ENCODE assay signal across 4 mouse cellular contexts in the genomic region with DNA sequence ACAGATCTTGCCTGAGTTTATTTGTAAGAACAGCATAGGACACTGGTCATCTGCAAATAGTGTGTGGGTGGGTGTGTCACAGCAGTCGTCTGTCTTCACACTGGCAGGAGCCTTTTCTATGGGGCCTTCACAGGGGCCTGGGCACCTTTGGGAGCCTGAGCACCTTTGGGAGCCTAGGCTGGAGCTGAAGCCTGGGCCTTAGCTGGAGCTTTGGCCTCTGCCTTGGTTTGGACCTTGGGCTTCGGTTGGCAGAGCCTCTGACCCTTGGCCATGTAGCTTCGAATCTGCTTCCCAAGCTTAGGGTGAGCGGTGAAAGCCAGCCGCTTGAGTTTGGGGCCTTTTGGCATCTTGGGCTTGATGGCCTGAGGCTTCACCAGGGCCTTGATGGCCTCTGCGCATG.
DNase-seq lines count a peak whose midpoint lies in the region; TF ChIP-seq lines count a peak whose summit lies in the region.
"Not testable (repeated sequence)": the region's sequence is repeated elsewhere in the genome, so short reads cannot be mapped to it uniquely, and the experiment has no call there.

No protein-coding gene starts in this region.

- H3K4me1 ChIP-seq in kidney, adult 2 months (ENCODE audit: control insufficient read depth, insufficient read depth, low read length), result not testable (repeated sequence)
- peaks cover 24% of the 10 kb centered on the region for H3K4me1 ChIP-seq in liver, adult 2 months (ENCODE audit: control insufficient read depth, insufficient read depth, low read length)

- H3K27ac ChIP-seq in kidney, adult 2 months (ENCODE audit: insufficient read depth, low read depth, low read length), result not testable (repeated sequence)
- H3K27ac ChIP-seq in liver, adult 2 months (replicated peaks; ENCODE audit: insufficient read depth, low read depth, low read length), result peak overlapping the region; percentile 37

- H3K27me3 ChIP-seq in kidney, adult 2 months (replicated peaks; ENCODE audit: control insufficient read depth, insufficient read depth, low read length); liver, adult 2 months (ENCODE audit: control insufficient read depth, insufficient read depth, low read length): not testable (repeated sequence)

- WGBS in kidney, adult 2 months, result 71% methylated on average over 6 of the region's 6 CpGs
- 45% methylated on average over 6 of the region's 6 CpGs for WGBS in liver, adult 2 months

- TF ChIP-seq CTCF in kidney, adult 2 months (conservative IDR thresholded peaks at IDR 0.05; ENCODE audit: insufficient read depth, insufficient read length, low read depth, low read length); liver, adult 2 months (IDR thresholded peaks at IDR 0.05; ENCODE audit: low read depth, low read length): not testable (repeated sequence)

- not testable (repeated sequence) for H3K4me3 ChIP-seq in kidney, adult 2 months (ENCODE audit: insufficient read depth, low read depth, low read length); liver, adult 2 months (ENCODE audit: insufficient read depth, low read depth, low read length)

- not testable (repeated sequence) for H3K79me2 ChIP-seq in liver, adult 2 months (ENCODE audit: control insufficient read depth, insufficient read depth, low read length)

- DNase-seq in heart, adult 11 months, result peak; percentile 72
- DNase-seq in kidney, adult 11 months, result peak; percentile 22
- peak; percentile 38 for DNase-seq in kidney, adult 2 months
- DNase-seq in liver, adult 2 months (ENCODE audit: extremely low read depth, low read depth, low spot score), result peak; percentile 59

- H3K36me3 ChIP-seq in kidney, adult 2 months (ENCODE audit: control insufficient read depth, insufficient read depth, low read length); liver, adult 2 months (ENCODE audit: control insufficient read depth, insufficient read depth, low read length): not testable (repeated sequence)

- H3K9ac ChIP-seq in liver, adult 2 months (ENCODE audit: low read depth, low read length), result not testable (repeated sequence)

- not testable (repeated sequence) for TF ChIP-seq POLR2A in kidney, adult 2 months (IDR thresholded peaks at IDR 0.05; ENCODE audit: low read depth, low read length); liver, adult 2 months (IDR thresholded peaks at IDR 0.05; ENCODE audit: extremely low read depth, insufficient read depth, low read length)

Comparison
In these comparisons a context has a peak if more than half of its experiments do, and no peak if none do; other contexts are left out.
1. DNase-seq: peak in every context shown above with its lines; median percentile 72 in heart, adult 11 months; 59 in liver, adult 2 months; 38 in kidney, adult 2 months; 22 in kidney, adult 11 months.